Mouse (Mus musculus): ENCODE results near the gene Nav1.

GRCm38 (mm10) chr1:135513464-135513863, 93.6 kb downstream of the Nav1 start:
- TF ChIP-seq CTCF (IDR thresholded peaks at IDR 0.05; ENCODE audit: extremely low read depth, insufficient read depth, insufficient read length, insufficient replicate concordance) (no peak), POLR2A (IDR thresholded peaks at IDR 0.05; ENCODE audit: low read depth, low read length) (no peak)
